Mouse (Mus musculus) forebrain, embryonic 10.5 days (tissue): ENCODE measurements around the gene Synj2. TPM values are rescaled to one million over a fixed set of nuclear protein-coding genes. Genes with fewer than 3 reads are reported as not detected.

Experiments
- DNase-seq: peaks from one replicate; pipeline ENCODE4 v3.0.0-alpha.2; 2017; ENCODE audit warnings: low spot score; ENCODE audit errors: extremely low spot score
- H3K27ac ChIP-seq: fragments of 300-500 bp; sonication (generic); 2 replicates; pipeline ENCODE4 v1.5.1; 2016; ENCODE audit warnings: mild to moderate bottlenecking
- H3K27me3 ChIP-seq: fragments of 300-500 bp; sonication (generic); 2 replicates; pipeline ENCODE4 v1.6.1; 2016; ENCODE audit warnings: mild to moderate bottlenecking; ENCODE audit not compliant: poor library complexity, severe bottlenecking
- H3K36me3 ChIP-seq: fragments of 300-500 bp; sonication (generic); replicated peaks from 2 replicates; pipeline ENCODE4 v1.6.1; 2016; ENCODE audit warnings: mild to moderate bottlenecking, moderate library complexity
- H3K4me1 ChIP-seq: fragments of 300-500 bp; sonication (generic); 2 replicates; pipeline ENCODE4 v1.6.1; 2016
- H3K4me3 ChIP-seq: fragments of 300-500 bp; sonication (generic); 2 replicates; pipeline ENCODE4 v1.5.1; 2016; ENCODE audit warnings: mild to moderate bottlenecking, moderate library complexity
- H3K9me3 ChIP-seq: fragments of 300-500 bp; sonication (generic); 2 replicates; pipeline ENCODE4 v1.6.1; 2016; ENCODE audit warnings: mild to moderate bottlenecking, moderate library complexity
- whole genome bisulfite sequencing: fragments of 180-500 bp; shearing (Covaris S2); methylation state at CpG from one replicate; pipeline ENCODE4 v1.1.7; 2016; 5-methylcytosine and 5-hydroxymethylcytosine counted together
- polyA plus RNA-seq: library from polyadenylated mRNA; unstranded; fragments of >200 nt; fragmentation: Nextera tagmentation; extraction: Ambion mirVana; gene quantifications from 2 replicates; pipeline ENCODE4 v1.2.1, GENCODE M21; 2016

The Synj2 gene
- polyA plus RNA-seq, 1 experiment from 2014 or later, result 0.90 TPM

DNA sequence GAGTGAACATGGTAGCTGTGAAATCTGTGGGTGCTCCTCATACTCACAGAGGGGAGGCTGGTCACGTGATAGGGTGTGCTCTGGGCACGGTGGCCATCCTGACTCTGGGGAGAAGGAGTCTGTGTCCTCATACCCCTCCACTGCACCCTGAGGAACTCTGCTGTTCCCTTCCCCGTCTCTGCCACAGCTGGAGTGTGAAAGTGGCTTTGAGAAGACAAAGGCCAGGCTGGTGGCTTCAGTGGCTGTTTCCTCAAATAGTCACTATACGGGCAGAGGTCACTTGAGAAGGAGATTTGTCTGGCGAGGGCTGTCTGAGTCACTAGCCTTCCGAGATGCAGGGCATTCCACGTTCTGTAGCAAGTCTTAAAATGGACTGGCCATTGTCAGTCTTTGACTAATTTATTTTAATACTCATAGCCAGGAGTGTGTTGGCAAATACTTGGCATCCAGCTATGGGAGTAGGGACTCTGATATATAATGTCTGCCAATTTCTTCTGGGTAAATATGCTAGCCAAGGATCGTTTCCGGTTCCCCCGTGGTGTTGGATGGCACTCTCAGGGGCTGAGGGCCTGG lies 37.5 kb downstream of the Synj2 start:
- no peaks in the 10 kb centered on the region for H3K36me3 ChIP-seq
- no peak for DNase-seq
- peak overlapping the region; percentile 56; the same call in 1 of the 2 replicates for H3K27ac ChIP-seq
- peaks cover 7% of the 10 kb centered on the region; the same call in 1 of the 2 replicates for H3K27me3 ChIP-seq
- no peak overlapping the region for H3K4me3 ChIP-seq
- peaks cover 45% of the 10 kb centered on the region for H3K4me1 ChIP-seq
- 77% methylated on average over 10 of the region's 10 CpGs for WGBS
- H3K9me3 ChIP-seq, result no peaks in the 10 kb centered on the region

DNA sequence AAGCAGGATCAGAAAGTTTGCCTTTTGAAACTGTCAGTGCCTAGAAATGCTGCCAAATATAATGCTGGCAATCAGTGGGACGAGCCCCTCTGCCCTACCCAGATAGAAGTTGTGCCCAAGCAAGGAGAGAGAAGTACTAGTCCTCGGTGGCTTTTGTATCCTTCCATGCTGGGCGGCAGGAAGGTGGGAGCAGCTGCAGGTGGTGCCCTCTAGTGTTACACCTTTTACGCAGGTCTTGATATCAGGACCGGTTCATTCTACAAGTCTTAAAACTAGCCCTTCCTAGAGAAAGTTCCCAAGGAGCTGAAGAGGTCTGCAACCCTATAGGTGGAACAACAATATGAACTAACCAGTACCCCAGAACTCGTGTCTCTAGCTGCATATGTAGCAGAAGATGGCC lies 39.8 kb downstream of the Synj2 start:
- Histone ChIP-seq H3K27me3 (peaks cover 7% of the 10 kb centered on the region; the same call in 1 of the 2 replicates), H3K27ac (no peak overlapping the region), H3K9me3 (no peaks in the 10 kb centered on the region), H3K4me3 (no peak overlapping the region), H3K4me1 (peaks cover 37% of the 10 kb centered on the region), H3K36me3 (no peaks in the 10 kb centered on the region)
- 36% methylated on average over 6 of the region's 6 CpGs for WGBS
- no peak for DNase-seq

DNA sequence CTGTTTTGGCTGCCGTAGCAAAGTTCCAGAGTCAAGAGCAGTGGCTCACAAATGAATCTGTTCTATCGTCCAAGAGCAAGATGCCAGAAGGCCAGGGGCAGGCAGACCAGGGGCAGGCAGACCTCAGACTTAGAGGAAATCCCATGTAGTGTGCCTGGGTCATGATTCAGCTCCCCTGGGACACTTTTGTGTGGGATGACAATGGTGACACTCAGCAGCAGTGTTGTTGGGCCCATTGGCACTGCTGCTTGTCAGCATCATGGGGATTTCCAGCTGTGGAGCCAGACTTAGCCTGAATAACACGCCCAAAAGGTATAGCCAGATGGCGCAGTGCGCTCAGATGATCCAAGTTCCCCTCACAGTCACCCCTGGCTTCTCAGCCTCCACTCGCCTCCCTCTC lies 42.1 kb downstream of the Synj2 start:
- no peak for DNase-seq
- 82% methylated on average over 6 of the region's 6 CpGs for WGBS
- no peak overlapping the region for H3K27ac ChIP-seq
- no peaks in the 10 kb centered on the region for H3K36me3 ChIP-seq
- H3K9me3 ChIP-seq, result no peaks in the 10 kb centered on the region
- no peak overlapping the region for H3K4me3 ChIP-seq
- H3K27me3 ChIP-seq, result no peaks in the 10 kb centered on the region
- H3K4me1 ChIP-seq, result peaks cover 33% of the 10 kb centered on the region

DNA sequence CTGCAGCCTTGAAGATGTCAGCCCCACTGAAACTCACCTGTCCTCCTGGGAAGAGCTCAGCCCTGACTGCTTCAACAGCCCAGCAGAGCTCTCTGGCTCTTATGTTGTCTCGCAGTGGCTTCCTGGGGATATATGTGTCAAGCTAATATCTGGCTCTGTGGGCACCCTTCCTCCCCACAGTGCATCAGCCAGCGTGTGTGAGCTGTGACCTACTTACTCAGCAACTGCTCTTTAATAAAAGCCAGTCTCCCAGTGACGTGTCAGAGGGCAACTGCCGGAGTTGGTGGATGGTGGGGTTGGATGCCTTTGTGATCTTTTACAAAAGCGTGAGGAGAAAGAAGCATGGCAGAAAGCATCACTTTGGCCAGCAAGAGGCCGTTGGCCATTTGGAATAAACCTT lies 42.8 kb downstream of the Synj2 start:
- WGBS, result 83% methylated on average over 6 of the region's 6 CpGs
- H3K27ac ChIP-seq, result no peak overlapping the region
- DNase-seq, result no peak
- no peak overlapping the region for H3K4me3 ChIP-seq
- H3K27me3 ChIP-seq, result no peaks in the 10 kb centered on the region
- H3K4me1 ChIP-seq, result peaks cover 31% of the 10 kb centered on the region
- no peaks in the 10 kb centered on the region for H3K9me3 ChIP-seq
- H3K36me3 ChIP-seq, result no peaks in the 10 kb centered on the region

DNA sequence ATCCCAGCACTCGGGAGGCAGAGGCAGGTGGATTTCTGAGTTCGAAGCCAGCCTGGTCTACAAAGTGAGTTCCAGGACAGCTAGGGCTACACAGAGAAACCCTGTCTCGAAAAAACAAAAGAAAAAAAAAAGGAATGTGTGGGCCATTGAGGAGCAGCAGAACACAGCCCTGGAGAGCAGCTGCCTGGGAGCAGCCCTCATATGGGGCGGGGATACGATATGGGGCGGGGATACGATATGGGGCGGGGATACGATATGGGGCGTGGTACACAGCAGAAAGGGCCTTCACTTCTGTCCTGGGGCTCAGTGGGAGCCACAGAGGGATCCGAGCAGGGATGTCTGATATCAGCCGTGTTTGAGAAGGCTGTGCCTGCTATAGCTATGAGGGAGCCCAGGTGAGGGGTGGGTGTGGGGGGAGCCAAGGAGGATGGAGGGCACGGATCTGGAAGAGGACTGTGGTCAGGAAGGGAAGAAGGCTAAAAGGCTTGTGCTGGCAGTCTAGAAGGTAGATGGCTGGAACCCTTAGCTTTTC lies 43.7 kb downstream of the Synj2 start:
- DNase-seq, result no peak
- H3K9me3 ChIP-seq, result no peaks in the 10 kb centered on the region
- no peaks in the 10 kb centered on the region for H3K36me3 ChIP-seq
- H3K27me3 ChIP-seq, result no peaks in the 10 kb centered on the region
- peaks cover 31% of the 10 kb centered on the region for H3K4me1 ChIP-seq
- H3K27ac ChIP-seq, result no peak overlapping the region
- H3K4me3 ChIP-seq, result no peak overlapping the region
- WGBS, result 72% methylated on average over 13 of the region's 13 CpGs

DNA sequence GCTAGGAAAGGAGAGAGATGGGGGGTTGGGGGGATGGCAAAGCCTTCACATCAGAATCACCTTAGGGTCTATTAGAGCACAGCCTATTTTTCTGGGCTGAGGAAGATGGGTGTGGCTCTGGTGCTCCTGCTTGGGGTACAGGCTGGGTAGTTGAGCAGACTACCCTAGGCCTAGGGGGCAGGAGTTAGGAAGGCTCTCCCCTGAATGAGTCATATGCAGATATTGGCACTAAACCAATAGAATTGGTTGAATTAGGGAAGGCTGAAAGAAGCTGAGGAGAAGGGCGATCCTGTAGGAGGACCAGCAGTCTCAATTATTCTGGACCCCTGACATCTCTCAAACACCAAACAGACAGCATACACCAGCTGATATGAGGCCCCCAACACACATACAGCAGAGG lies 44.2 kb downstream of the Synj2 start:
- no peaks in the 10 kb centered on the region for H3K36me3 ChIP-seq
- H3K27me3 ChIP-seq, result no peaks in the 10 kb centered on the region
- no peak overlapping the region for H3K27ac ChIP-seq
- 95% methylated on average over 1 of the region's 1 CpGs for WGBS
- H3K9me3 ChIP-seq, result no peaks in the 10 kb centered on the region
- DNase-seq, result no peak
- H3K4me1 ChIP-seq, result peaks cover 31% of the 10 kb centered on the region
- no peak overlapping the region for H3K4me3 ChIP-seq

DNA sequence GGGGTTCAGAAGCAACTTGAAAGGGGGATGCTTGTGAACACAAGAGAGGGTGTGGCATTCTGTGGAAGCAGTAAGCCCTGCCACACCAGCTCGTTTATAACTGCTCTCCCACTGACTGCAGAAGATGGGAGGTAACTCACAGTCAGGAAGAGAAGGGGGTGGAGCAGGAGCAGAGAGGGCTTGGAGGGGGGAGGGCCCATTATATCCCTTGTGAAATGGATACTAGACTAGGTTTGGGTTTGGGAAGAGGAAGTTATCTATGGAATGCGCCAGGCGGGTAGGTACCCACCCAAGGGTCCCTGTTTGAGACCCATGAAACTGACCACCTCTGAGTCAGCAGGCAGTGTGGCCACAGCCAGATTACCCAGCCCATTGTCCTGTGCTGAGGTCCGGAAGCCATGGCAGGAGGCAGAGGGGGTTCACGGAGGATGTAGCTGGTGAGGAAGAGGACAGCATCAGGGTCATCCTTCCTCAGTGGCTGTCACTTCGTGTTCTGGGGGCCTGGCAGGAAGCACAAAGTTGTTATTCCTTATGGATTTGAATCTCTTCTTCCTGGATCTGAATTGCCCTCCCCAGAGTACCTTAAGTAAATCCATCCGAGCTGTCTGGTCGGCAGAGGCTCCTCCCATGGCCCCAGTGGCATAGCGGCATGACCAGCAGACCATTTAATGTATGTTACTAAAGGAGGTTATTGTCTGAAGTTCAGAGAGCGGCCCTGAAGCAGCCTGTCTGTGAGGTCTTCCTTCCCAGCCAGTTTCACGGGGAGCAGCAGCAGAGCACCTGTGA lies 46.4 kb downstream of the Synj2 start:
- Histone ChIP-seq H3K9me3 (no peaks in the 10 kb centered on the region), H3K4me1 (peaks cover 31% of the 10 kb centered on the region), H3K27me3 (no peaks in the 10 kb centered on the region), H3K27ac (peak overlapping the region; percentile 74), H3K36me3 (no peaks in the 10 kb centered on the region), H3K4me3 (no peak overlapping the region)
- 50% methylated on average over 11 of the region's 11 CpGs for WGBS
- no peak for DNase-seq

DNA sequence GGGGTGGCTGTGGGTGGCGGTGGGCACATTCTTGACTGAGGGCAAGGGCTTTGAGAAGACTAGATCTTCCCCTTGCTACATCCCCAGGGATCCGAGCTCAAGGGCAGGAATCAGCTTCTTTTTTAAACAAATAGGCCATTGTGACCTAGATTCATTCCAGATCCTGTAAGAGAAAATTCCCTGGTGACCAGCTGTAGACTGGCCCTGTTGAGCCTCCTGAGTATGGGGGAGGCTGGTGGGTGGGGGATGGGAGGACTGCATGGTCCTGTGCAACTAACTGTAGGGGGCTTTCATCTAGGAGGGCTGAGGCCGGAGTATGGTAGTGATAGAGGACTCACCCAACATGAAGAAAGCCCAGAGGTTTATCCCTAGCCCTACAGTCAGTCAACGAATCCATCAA lies 47.0 kb downstream of the Synj2 start:
- Histone ChIP-seq H3K36me3 (no peaks in the 10 kb centered on the region), H3K9me3 (no peaks in the 10 kb centered on the region), H3K4me1 (peaks cover 27% of the 10 kb centered on the region), H3K27me3 (no peaks in the 10 kb centered on the region), H3K27ac (peak overlapping the region; percentile 74), H3K4me3 (no peak overlapping the region)
- WGBS, result 60% methylated on average over 4 of the region's 4 CpGs
- no peak for DNase-seq

DNA sequence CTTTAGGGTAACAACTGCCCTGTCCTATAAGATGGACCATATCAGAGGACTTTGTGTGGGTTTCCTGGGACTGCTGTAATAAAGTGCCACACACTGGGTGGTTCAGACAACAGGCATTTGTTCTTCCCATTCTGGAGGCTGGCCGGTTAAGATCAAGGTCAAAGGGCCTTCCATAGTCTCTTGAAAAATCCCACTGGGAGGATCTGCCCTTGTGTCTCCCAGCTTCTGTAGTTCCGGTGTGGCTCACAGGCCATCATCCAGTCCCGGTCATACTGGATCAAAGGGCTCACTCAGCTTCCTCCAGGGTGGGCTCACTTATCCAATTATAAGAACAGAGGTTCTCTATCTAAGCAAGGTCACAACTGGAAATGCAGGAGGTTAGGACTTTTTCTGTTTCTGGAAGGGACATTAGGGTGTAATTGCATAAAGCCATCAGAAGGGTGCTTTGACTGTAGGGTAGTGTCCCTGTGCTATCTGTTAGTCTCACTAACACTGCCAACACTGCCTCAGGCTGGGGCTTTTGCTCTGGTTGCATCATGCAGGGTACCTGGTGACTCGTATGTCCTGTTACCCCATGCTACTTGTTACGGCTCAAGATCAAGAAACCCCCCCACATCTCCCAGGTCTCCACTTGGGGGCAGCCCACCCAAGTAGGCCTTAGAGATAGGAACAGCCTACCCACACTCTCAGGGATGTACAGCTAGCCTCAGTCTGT lies 51.9 kb downstream of the Synj2 start:
- Histone ChIP-seq H3K4me3 (no peak overlapping the region), H3K4me1 (peaks cover 9% of the 10 kb centered on the region), H3K27me3 (no peaks in the 10 kb centered on the region), H3K27ac (no peak overlapping the region), H3K9me3 (no peaks in the 10 kb centered on the region), H3K36me3 (no peaks in the 10 kb centered on the region)
- DNase-seq, result no peak
- WGBS, result 71% methylated on average over 5 of the region's 5 CpGs

DNA sequence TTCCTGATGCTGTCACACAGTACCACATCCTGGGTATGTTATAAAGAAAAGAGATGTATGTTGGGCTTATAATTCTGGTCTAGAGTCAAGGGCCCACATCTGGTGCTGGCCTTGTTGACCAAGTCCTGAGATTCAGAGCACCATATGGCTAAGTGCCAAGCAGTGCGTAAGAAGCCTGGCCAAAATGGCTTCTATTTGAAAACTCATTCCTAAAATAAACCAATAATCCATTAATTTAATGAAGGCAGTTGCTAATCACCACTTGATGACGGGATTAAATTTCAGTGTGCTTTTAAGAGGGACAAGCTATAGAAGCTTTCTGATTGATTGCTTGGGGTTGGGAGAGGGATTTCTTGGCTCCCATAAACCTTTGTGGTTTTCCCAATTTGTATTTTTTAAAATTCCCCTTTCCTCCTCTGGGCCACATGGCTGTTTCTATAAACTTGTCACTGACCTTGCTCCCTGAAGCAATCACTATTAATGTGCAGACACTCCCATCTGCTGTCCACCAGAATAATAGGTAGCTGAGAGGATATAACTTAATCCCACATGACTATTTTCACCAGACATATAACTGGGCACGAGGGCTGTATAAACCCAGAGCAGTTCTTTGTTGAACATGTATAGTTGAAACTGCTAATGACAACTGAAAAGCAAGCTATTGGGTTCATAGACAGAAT lies 52.6 kb downstream of the Synj2 start:
- H3K27me3 ChIP-seq, result no peaks in the 10 kb centered on the region
- no peaks in the 10 kb centered on the region for H3K36me3 ChIP-seq
- DNase-seq, result no peak
- no peak overlapping the region for H3K4me3 ChIP-seq
- no peaks in the 10 kb centered on the region for H3K9me3 ChIP-seq
- H3K27ac ChIP-seq, result no peak overlapping the region
- 0 out of 2 replicates have a peak, but pooled peaks cover 4% of the 10 kb centered on the region for H3K4me1 ChIP-seq
- 85% methylated on average over 3 of the region's 3 CpGs for WGBS

DNA sequence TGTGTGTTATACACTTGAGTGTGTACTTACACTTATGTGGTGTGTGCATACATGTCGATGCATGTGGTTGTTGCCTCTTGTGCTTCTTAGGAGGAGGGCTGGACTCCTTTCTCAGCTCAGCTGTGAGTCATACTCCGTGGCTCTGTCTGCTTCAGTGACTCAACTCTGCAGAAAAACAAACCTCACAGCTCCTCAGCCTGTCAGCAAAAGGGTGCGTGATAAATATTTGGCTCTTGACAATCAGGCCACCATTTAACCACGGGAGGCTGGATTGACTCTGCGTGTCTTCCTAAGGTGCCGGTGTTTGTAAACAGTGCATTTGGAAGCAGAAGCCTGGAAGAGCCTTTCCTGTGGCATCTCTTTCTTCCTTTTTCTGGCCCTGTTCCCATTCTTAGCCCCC lies 53.5 kb downstream of the Synj2 start:
- no peak overlapping the region for H3K27ac ChIP-seq
- WGBS, result 89% methylated on average over 6 of the region's 6 CpGs

DNA sequence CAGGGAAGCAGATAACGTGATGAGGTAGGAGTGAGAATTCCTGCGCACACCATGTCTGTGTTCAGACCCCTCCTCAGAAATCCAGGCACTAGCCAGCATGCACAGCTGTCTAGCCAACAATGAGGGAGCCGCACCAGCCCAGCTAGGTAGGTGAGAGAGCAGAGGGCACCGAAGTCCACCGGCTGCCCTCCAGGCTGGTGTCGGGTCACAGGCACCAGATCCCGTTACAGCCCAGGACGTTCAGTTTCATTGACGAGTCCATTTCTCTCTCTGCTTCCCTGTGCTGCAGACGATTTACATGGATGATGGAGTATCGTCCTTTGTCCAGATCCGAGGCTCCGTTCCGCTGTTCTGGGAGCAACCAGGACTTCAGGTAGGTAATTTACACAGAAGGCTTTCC lies 55.5 kb downstream of the Synj2 start:
- Histone ChIP-seq H3K9me3 (no peaks in the 10 kb centered on the region), H3K36me3 (no peaks in the 10 kb centered on the region), H3K4me3 (no peak overlapping the region), H3K27ac (no peak overlapping the region), H3K4me1 (0 out of 2 replicates have a peak, but pooled peaks cover 4% of the 10 kb centered on the region), H3K27me3 (no peaks in the 10 kb centered on the region)
- 83% methylated on average over 14 of the region's 14 CpGs for WGBS
- DNase-seq, result no peak

More for the DNA sequence above, 53.5 kb downstream of the Synj2 start:
- Histone ChIP-seq H3K4me1 (0 out of 2 replicates have a peak, but pooled peaks cover 4% of the 10 kb centered on the region), H3K36me3 (no peaks in the 10 kb centered on the region), H3K4me3 (no peak overlapping the region), H3K27me3 (no peaks in the 10 kb centered on the region), H3K9me3 (no peaks in the 10 kb centered on the region)
- DNase-seq, result no peak
